Mouse (Mus musculus): Measurements from ENCODE around the gene Prune2. TPM values are rescaled to one million over a fixed set of nuclear protein-coding genes. Genes with fewer than 3 reads are reported as not detected.

The Prune2 gene
- polyA plus RNA-seq, 1 experiment = 3.3 TPM

GRCm38 (mm10) chr19:17011261-17011995 lies 55.5 kb downstream of the Prune2 start:
- WGBS = 23% methylated on average over 6 of the region's 6 CpGs

GRCm38 (mm10) chr19:17013085-17013484 lies 57.2 kb downstream of the Prune2 start:
- TF ChIP-seq CTCF (IDR thresholded peaks at IDR 0.05; ENCODE audit: control insufficient read depth, insufficient read depth, low read length) = no peak
- TF ChIP-seq POLR2A (IDR thresholded peaks at IDR 0.05; ENCODE audit: borderline replicate concordance, control insufficient read depth, low read depth, low read length) = no peak
- Histone ChIP-seq H3K4me1 (ENCODE audit: control insufficient read depth, insufficient read depth, low read length) (no peaks in the 10 kb centered on the region), H3K4me3 (replicated peaks; ENCODE audit: control insufficient read depth, low read depth, low read length) (no peak overlapping the region), H3K27ac (ENCODE audit: control insufficient read depth, insufficient read depth, low read depth, low read length, poor library complexity) (no peak overlapping the region)
- 65% methylated on average over 2 of the region's 2 CpGs for WGBS

More at GRCm38 (mm10) chr19:17011261-17011995, 55.5 kb downstream of the Prune2 start:
- H3K4me3 ChIP-seq (replicated peaks; ENCODE audit: control insufficient read depth, low read depth, low read length) = no peak overlapping the region
- H3K27ac ChIP-seq (ENCODE audit: control insufficient read depth, insufficient read depth, low read depth, low read length, poor library complexity) = no peak overlapping the region
- TF ChIP-seq POLR2A (IDR thresholded peaks at IDR 0.05; ENCODE audit: borderline replicate concordance, control insufficient read depth, low read depth, low read length) (no peak), CTCF (IDR thresholded peaks at IDR 0.05; ENCODE audit: control insufficient read depth, insufficient read depth, low read length) (no peak)
- H3K4me1 ChIP-seq (ENCODE audit: control insufficient read depth, insufficient read depth, low read length) = no peaks in the 10 kb centered on the region

GRCm38 (mm10) chr19:17014337-17015124 lies 58.6 kb downstream of the Prune2 start:
- 15% methylated on average over 10 of the region's 10 CpGs for WGBS
- Histone ChIP-seq H3K4me3 (replicated peaks; ENCODE audit: control insufficient read depth, low read depth, low read length) (no peak overlapping the region), H3K27ac (ENCODE audit: control insufficient read depth, insufficient read depth, low read depth, low read length, poor library complexity) (no peak overlapping the region), H3K4me1 (ENCODE audit: control insufficient read depth, insufficient read depth, low read length) (no peaks in the 10 kb centered on the region)
- TF ChIP-seq POLR2A (IDR thresholded peaks at IDR 0.05; ENCODE audit: borderline replicate concordance, control insufficient read depth, low read depth, low read length) (no peak), CTCF (IDR thresholded peaks at IDR 0.05; ENCODE audit: control insufficient read depth, insufficient read depth, low read length) (no peak)

- no peak for TF ChIP-seq POLR2A (IDR thresholded peaks at IDR 0.05; ENCODE audit: borderline replicate concordance, control insufficient read depth, low read depth, low read length)
- TF ChIP-seq CTCF (IDR thresholded peaks at IDR 0.05; ENCODE audit: control insufficient read depth, insufficient read depth, low read length) = no peak
- Histone ChIP-seq H3K4me1 (ENCODE audit: control insufficient read depth, insufficient read depth, low read length) (no peaks in the 10 kb centered on the region), H3K4me3 (replicated peaks; ENCODE audit: control insufficient read depth, low read depth, low read length) (no peak overlapping the region), H3K27ac (ENCODE audit: control insufficient read depth, insufficient read depth, low read depth, low read length, poor library complexity) (no peak overlapping the region)
- 74% methylated on average over 4 of the region's 4 CpGs for WGBS
Measured at GRCm38 (mm10) chr19:17024748-17025147, 68.8 kb downstream of the Prune2 start.

- Histone ChIP-seq H3K4me3 (replicated peaks; ENCODE audit: control insufficient read depth, low read depth, low read length) (no peak overlapping the region), H3K4me1 (ENCODE audit: control insufficient read depth, insufficient read depth, low read length) (no peaks in the 10 kb centered on the region), H3K27ac (ENCODE audit: control insufficient read depth, insufficient read depth, low read depth, low read length, poor library complexity) (no peak overlapping the region)
- WGBS = 0% methylated on average over 3 of the region's 3 CpGs
- no peak for TF ChIP-seq POLR2A (IDR thresholded peaks at IDR 0.05; ENCODE audit: borderline replicate concordance, control insufficient read depth, low read depth, low read length)
- TF ChIP-seq CTCF (IDR thresholded peaks at IDR 0.05; ENCODE audit: control insufficient read depth, insufficient read depth, low read length) = peak; percentile 49
Measured at GRCm38 (mm10) chr19:17030276-17030675, 74.4 kb downstream of the Prune2 start.

- Histone ChIP-seq H3K4me3 (replicated peaks; ENCODE audit: control insufficient read depth, low read depth, low read length) (no peak overlapping the region), H3K4me1 (ENCODE audit: control insufficient read depth, insufficient read depth, low read length) (no peaks in the 10 kb centered on the region), H3K27ac (ENCODE audit: control insufficient read depth, insufficient read depth, low read depth, low read length, poor library complexity) (no peak overlapping the region)
- 8% methylated on average over 3 of the region's 3 CpGs for WGBS
- TF ChIP-seq POLR2A (IDR thresholded peaks at IDR 0.05; ENCODE audit: borderline replicate concordance, control insufficient read depth, low read depth, low read length) (no peak), CTCF (IDR thresholded peaks at IDR 0.05; ENCODE audit: control insufficient read depth, insufficient read depth, low read length) (no peak)
Measured at GRCm38 (mm10) chr19:17032314-17032713, 76.4 kb downstream of the Prune2 start.

- Histone ChIP-seq H3K4me1 (ENCODE audit: control insufficient read depth, insufficient read depth, low read length) (no peaks in the 10 kb centered on the region), H3K27ac (ENCODE audit: control insufficient read depth, insufficient read depth, low read depth, low read length, poor library complexity) (no peak overlapping the region), H3K4me3 (replicated peaks; ENCODE audit: control insufficient read depth, low read depth, low read length) (no peak overlapping the region)
- WGBS = 82% methylated on average over 4 of the region's 4 CpGs
- TF ChIP-seq CTCF (IDR thresholded peaks at IDR 0.05; ENCODE audit: control insufficient read depth, insufficient read depth, low read length) (no peak), POLR2A (IDR thresholded peaks at IDR 0.05; ENCODE audit: borderline replicate concordance, control insufficient read depth, low read depth, low read length) (no peak)
Measured at GRCm38 (mm10) chr19:17046961-17047360, 91.0 kb downstream of the Prune2 start.

- TF ChIP-seq CTCF (IDR thresholded peaks at IDR 0.05; ENCODE audit: control insufficient read depth, insufficient read depth, low read length) (no peak), POLR2A (IDR thresholded peaks at IDR 0.05; ENCODE audit: borderline replicate concordance, control insufficient read depth, low read depth, low read length) (no peak)
- Histone ChIP-seq H3K4me1 (ENCODE audit: control insufficient read depth, insufficient read depth, low read length) (no peaks in the 10 kb centered on the region), H3K4me3 (replicated peaks; ENCODE audit: control insufficient read depth, low read depth, low read length) (no peak overlapping the region), H3K27ac (ENCODE audit: control insufficient read depth, insufficient read depth, low read depth, low read length, poor library complexity) (no peak overlapping the region)
- WGBS = 76% methylated on average over 3 of the region's 3 CpGs
Measured at GRCm38 (mm10) chr19:17055892-17056291, 100.0 kb downstream of the Prune2 start.

All from bone marrow, adult 2 months (tissue).